Mouse (Mus musculus) cerebellum, adult 2 months (tissue): ENCODE measurements around the gene Ccdc83. TPM values are rescaled to one million over a fixed set of nuclear protein-coding genes. Genes with fewer than 3 reads are reported as not detected.

ENCODE experiments used
- DNase-seq, 2 experiments: peaks; one replicate each; pipeline ENCODE4 v3.0.0; 2021
- H3K27ac ChIP-seq: fragments of 200-500 bp; 2 replicates; pipeline ENCODE4 v1.5.1; 2012; ENCODE audit warnings: low read length, control low read depth, inconsistent platforms; ENCODE audit not compliant: insufficient read depth
- H3K27me3 ChIP-seq: fragments of 200-500 bp; 2 replicates; pipeline ENCODE4 v1.6.1; 2012; ENCODE audit warnings: inconsistent platforms, mild to moderate bottlenecking, low read length, moderate library complexity; ENCODE audit not compliant: control insufficient read depth, insufficient read depth
- H3K4me1 ChIP-seq: fragments of 200-500 bp; 2 replicates; pipeline ENCODE4 v1.6.1; 2011; ENCODE audit warnings: low read length; ENCODE audit not compliant: control insufficient read depth, insufficient read depth
- H3K4me3 ChIP-seq: fragments of 200-500 bp; replicated peaks from 2 replicates; pipeline ENCODE3; 2011; ENCODE audit warnings: mild to moderate bottlenecking, low read depth, low read length, control low read depth; ENCODE audit not compliant: insufficient read depth
- CTCF ChIP-seq: fragments of 200-500 bp; IDR thresholded peaks from 2 replicates; pipeline ENCODE4 v1.5.1; 2011; ENCODE audit warnings: low read depth, mild to moderate bottlenecking, control low read depth, low read length, moderate library complexity, borderline replicate concordance; ENCODE audit not compliant: insufficient read depth
- POLR2A ChIP-seq: fragments of 200-500 bp; IDR thresholded peaks from 2 replicates; pipeline ENCODE4 v1.6.1; 2011; ENCODE audit warnings: low read length, control low read depth, borderline replicate concordance; ENCODE audit not compliant: insufficient read depth
- WGBS: fragments of 180-500 bp; shearing (Covaris S2); methylation state at CpG from one replicate; pipeline ENCODE4 v1.1.7; 2018; 5-methylcytosine and 5-hydroxymethylcytosine counted together
- polyA plus RNA-seq: library from polyadenylated mRNA; depleted of rRNA; stranded (reverse); fragments of >200 nt; gene quantifications from 2 replicates; pipeline ENCODE4 v1.2.3, GENCODE M21; 2012

Gene Ccdc83
- polyA plus RNA-seq, 1 experiment, result not detected

DNA sequence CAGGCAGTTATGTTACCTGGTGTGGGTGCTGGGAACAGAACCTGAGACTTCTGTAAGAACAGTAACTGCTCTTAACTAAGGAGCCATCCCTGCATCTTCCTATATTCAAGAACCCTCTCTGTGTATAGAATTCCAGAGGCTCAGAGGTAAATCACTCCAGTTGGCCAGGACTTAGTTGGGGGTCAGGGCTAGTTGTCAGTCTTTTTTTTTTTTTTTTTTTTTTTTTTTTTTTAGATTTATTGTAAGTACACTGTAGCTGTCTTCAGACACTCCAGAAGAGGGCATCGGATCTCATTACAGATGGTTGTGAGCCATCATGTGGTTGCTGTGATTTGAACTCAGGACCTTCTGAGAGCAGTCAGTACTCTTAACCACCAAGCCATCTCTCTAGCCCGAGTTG, 44.1 kb downstream of the Ccdc83 start:
- Histone ChIP-seq H3K4me1 (no peaks in the 10 kb centered on the region; the same call in 1 of the 2 replicates), H3K4me3 (no peak overlapping the region), H3K27me3 (no peaks in the 10 kb centered on the region), H3K27ac (no peak overlapping the region)
- TF ChIP-seq POLR2A (no peak), CTCF (no peak)
- DNase-seq, result no peak
- 85% methylated on average over 2 of the region's 2 CpGs for WGBS

DNA sequence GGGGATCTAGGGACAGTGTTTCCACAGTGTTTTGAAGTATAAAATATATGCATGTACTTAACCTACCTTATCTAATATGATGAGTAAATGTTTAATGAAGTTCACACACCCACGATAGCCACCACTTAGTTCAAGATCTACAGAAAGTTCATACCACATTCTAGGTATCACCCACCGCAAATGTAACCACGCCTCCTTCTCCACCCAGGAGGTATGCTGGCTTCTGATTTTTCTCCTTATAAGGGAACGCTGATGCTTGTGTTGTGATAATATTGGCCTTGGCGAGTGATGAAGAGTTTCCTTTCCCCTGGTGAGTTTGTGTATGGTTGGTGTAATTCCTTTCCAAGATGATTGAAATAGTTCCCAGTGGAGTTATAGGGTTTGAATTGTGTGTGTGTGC, 47.5 kb downstream of the Ccdc83 start:
- no peaks in the 10 kb centered on the region; the same call in 1 of the 2 replicates for H3K4me1 ChIP-seq
- no peaks in the 10 kb centered on the region for H3K27me3 ChIP-seq
- TF ChIP-seq POLR2A (no peak), CTCF (no peak)
- WGBS, result 71% methylated on average over 5 of the region's 5 CpGs
- DNase-seq, result no peak
- H3K4me3 ChIP-seq, result no peak overlapping the region
- no peak overlapping the region for H3K27ac ChIP-seq

GRCm38 (mm10) chr7:90216511-90216910, 49.1 kb downstream of the Ccdc83 start:
- no peaks in the 10 kb centered on the region for H3K27me3 ChIP-seq
- TF ChIP-seq POLR2A (no peak), CTCF (no peak)
- no peak overlapping the region for H3K4me3 ChIP-seq
- 72% methylated on average over 8 of the region's 8 CpGs for WGBS
- peak overlapping the region; percentile 88; the same call in 1 of the 2 replicates for H3K27ac ChIP-seq
- no peak for DNase-seq
- no peaks in the 10 kb centered on the region; the same call in 1 of the 2 replicates for H3K4me1 ChIP-seq

GRCm38 (mm10) chr7:90210947-90211346, 54.6 kb downstream of the Ccdc83 start:
- H3K4me1 ChIP-seq, result no peaks in the 10 kb centered on the region
- H3K4me3 ChIP-seq, result no peak overlapping the region
- DNase-seq, result no peak
- H3K27ac ChIP-seq, result no peak overlapping the region
- H3K27me3 ChIP-seq, result no peaks in the 10 kb centered on the region
- TF ChIP-seq POLR2A (no peak), CTCF (no peak)

GRCm38 (mm10) chr7:90210116-90210515, 55.5 kb downstream of the Ccdc83 start:
- TF ChIP-seq CTCF (no peak), POLR2A (no peak)
- H3K27ac ChIP-seq, result no peak overlapping the region
- no peak overlapping the region for H3K4me3 ChIP-seq
- no peaks in the 10 kb centered on the region for H3K4me1 ChIP-seq
- no peaks in the 10 kb centered on the region for H3K27me3 ChIP-seq
- DNase-seq, result no peak
- WGBS, result 90% methylated on average over 2 of the region's 2 CpGs

DNA sequence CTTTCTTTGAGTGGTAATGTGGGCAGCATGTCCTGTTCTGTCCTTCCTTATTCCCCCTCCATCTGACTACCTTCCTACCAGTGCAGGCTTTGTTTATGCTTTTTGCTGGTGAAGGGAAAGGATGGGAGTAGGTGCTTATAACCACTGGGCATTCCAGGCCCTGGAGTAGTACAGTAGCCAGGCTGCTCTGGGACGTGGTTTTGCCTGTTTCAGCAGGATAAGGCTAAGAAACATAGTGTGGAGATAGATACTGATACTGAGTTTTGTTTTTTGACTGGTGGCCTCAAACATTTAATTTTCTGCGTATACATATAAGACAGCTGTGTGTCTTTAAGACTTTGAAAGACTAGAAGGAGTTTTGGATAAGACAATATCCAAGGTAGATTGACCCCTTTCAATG, 61.7 kb downstream of the Ccdc83 start:
- Histone ChIP-seq H3K27me3 (no peaks in the 10 kb centered on the region), H3K27ac (no peak overlapping the region), H3K4me1 (no peaks in the 10 kb centered on the region), H3K4me3 (no peak overlapping the region)
- no peak for DNase-seq
- WGBS, result 93% methylated on average over 2 of the region's 2 CpGs
- no peak for TF ChIP-seq POLR2A
- TF ChIP-seq CTCF, result no peak

GRCm38 (mm10) chr7:90201877-90202465, 63.6 kb downstream of the Ccdc83 start:
- Histone ChIP-seq H3K27ac (no peak overlapping the region), H3K27me3 (no peaks in the 10 kb centered on the region), H3K4me1 (no peaks in the 10 kb centered on the region), H3K4me3 (no peak overlapping the region)
- no peak for DNase-seq
- TF ChIP-seq POLR2A (no peak), CTCF (no peak)
- 71% methylated on average over 2 of the region's 2 CpGs for WGBS

DNA sequence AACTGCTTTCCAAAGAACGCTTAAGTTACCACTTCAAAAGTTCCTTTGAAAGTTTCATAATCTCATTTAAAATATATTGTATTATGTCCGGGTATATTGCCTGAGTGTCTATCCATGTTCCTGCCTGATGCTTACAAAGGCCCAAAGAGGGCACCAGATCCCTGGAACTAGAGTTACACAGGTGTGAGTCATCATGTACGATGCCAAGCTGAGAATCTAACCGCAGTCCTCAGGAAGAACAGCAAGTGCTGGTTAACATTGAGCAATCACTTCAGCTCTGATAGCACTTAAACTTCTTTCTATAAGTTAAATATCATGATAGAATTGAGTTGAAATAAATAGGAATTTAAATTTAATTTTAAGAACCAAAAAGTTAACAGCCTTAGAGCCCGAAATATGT, 65.3 kb downstream of the Ccdc83 start:
- WGBS, result 82% methylated on average over 5 of the region's 5 CpGs
- no peak for TF ChIP-seq POLR2A
- no peak for TF ChIP-seq CTCF

More for the DNA sequence above, 65.3 kb downstream of the Ccdc83 start:
- peak in 1 of 2 experiments; percentile 30 for DNase-seq
- no peaks in the 10 kb centered on the region for H3K4me1 ChIP-seq
- no peaks in the 10 kb centered on the region for H3K27me3 ChIP-seq
- no peak overlapping the region for H3K4me3 ChIP-seq
- H3K27ac ChIP-seq, result no peak overlapping the region
